Mouse (Mus musculus): ENCODE measurements at regions not wholly inside any gene's neighbourhood (a gene's known extent, or its start where the extent isn't known, plus 50 kb on each side); places are given as distances from the start of the nearest gene placed in this dataset.
A peak's percentile ranks its signal among the peaks of the same experiment; 100 is the strongest.

GRCm38 (mm10) chr7:135767493-135767892, 51.3 kb upstream of the Mki67 start:
- Histone ChIP-seq H3K9ac (ENCODE audit: low read length) (no peak overlapping the region), H3K4me3 (ENCODE audit: low read length) (no peak overlapping the region), H3K27me3 (ENCODE audit: control insufficient read depth, insufficient read depth, low read depth, low read length) (no peaks in the 10 kb centered on the region), H3K4me1 (replicated peaks; ENCODE audit: control insufficient read depth, insufficient read depth, low read length) (no peaks in the 10 kb centered on the region; the same call in 1 of the 2 replicates), H3K27ac (ENCODE audit: low read length) (no peak overlapping the region), H3K4me2 (ENCODE audit: low read depth, low read length) (no peak overlapping the region), H3K36me3 (ENCODE audit: control insufficient read depth, insufficient read depth, low read length) (no peaks in the 10 kb centered on the region), H3K9me3 (ENCODE audit: control insufficient read depth, low read length) (no peaks in the 10 kb centered on the region)
- WGBS = 75% methylated on average over 6 of the region's 6 CpGs
- no peak for ATAC-seq (ENCODE audit: low read depth)

GRCm38 (mm10) chr7:135768064-135768463, 51.9 kb upstream of the Mki67 start:
- H3K4me3 ChIP-seq (ENCODE audit: low read length) = no peak overlapping the region
- H3K9ac ChIP-seq (ENCODE audit: low read length) = no peak overlapping the region
- no peaks in the 10 kb centered on the region; the same call in 1 of the 2 replicates for H3K4me1 ChIP-seq (replicated peaks; ENCODE audit: control insufficient read depth, insufficient read depth, low read length)
- no peak for ATAC-seq (ENCODE audit: low read depth)
- WGBS = 92% methylated on average over 11 of the region's 11 CpGs
- no peaks in the 10 kb centered on the region for H3K36me3 ChIP-seq (ENCODE audit: control insufficient read depth, insufficient read depth, low read length)
- H3K27ac ChIP-seq (ENCODE audit: low read length) = no peak overlapping the region
- H3K27me3 ChIP-seq (ENCODE audit: control insufficient read depth, insufficient read depth, low read depth, low read length) = no peaks in the 10 kb centered on the region
- H3K9me3 ChIP-seq (ENCODE audit: control insufficient read depth, low read length) = no peaks in the 10 kb centered on the region
- no peak overlapping the region for H3K4me2 ChIP-seq (ENCODE audit: low read depth, low read length)

GRCm38 (mm10) chr7:135768592-135768991, 52.4 kb upstream of the Mki67 start:
- WGBS = 0% methylated on average over 3 of the region's 3 CpGs
- no peaks in the 10 kb centered on the region for H3K36me3 ChIP-seq (ENCODE audit: control insufficient read depth, insufficient read depth, low read length)
- no peak overlapping the region for H3K4me3 ChIP-seq (ENCODE audit: low read length)
- H3K4me2 ChIP-seq (ENCODE audit: low read depth, low read length) = no peak overlapping the region
- H3K9me3 ChIP-seq (ENCODE audit: control insufficient read depth, low read length) = no peaks in the 10 kb centered on the region
- peak; percentile 85 for ATAC-seq (ENCODE audit: low read depth)
- H3K27ac ChIP-seq (ENCODE audit: low read length) = no peak overlapping the region
- H3K9ac ChIP-seq (ENCODE audit: low read length) = no peak overlapping the region
- H3K4me1 ChIP-seq (replicated peaks; ENCODE audit: control insufficient read depth, insufficient read depth, low read length) = no peaks in the 10 kb centered on the region; the same call in 1 of the 2 replicates
- no peaks in the 10 kb centered on the region for H3K27me3 ChIP-seq (ENCODE audit: control insufficient read depth, insufficient read depth, low read depth, low read length)

GRCm38 (mm10) chr7:135769082-135769673, 53.0 kb upstream of the Mki67 start:
- H3K4me1 ChIP-seq (replicated peaks; ENCODE audit: control insufficient read depth, insufficient read depth, low read length) = no peaks in the 10 kb centered on the region; the same call in 1 of the 2 replicates
- no peaks in the 10 kb centered on the region for H3K36me3 ChIP-seq (ENCODE audit: control insufficient read depth, insufficient read depth, low read length)
- no peaks in the 10 kb centered on the region for H3K27me3 ChIP-seq (ENCODE audit: control insufficient read depth, insufficient read depth, low read depth, low read length)
- H3K27ac ChIP-seq (ENCODE audit: low read length) = no peak overlapping the region
- H3K9me3 ChIP-seq (ENCODE audit: control insufficient read depth, low read length) = no peaks in the 10 kb centered on the region
- WGBS = 38% methylated on average over 21 of the region's 21 CpGs
- H3K4me2 ChIP-seq (ENCODE audit: low read depth, low read length) = peak overlapping the region; percentile 2; the same call in 1 of the 2 replicates
- ATAC-seq (ENCODE audit: low read depth) = peak; percentile 49; the same call in 1 of the 2 replicates
- H3K9ac ChIP-seq (ENCODE audit: low read length) = no peak overlapping the region
- H3K4me3 ChIP-seq (ENCODE audit: low read length) = no peak overlapping the region

- Histone ChIP-seq H3K4me3 (ENCODE audit: low read length) (no peak overlapping the region), H3K27me3 (ENCODE audit: control insufficient read depth, insufficient read depth, low read depth, low read length) (no peaks in the 10 kb centered on the region), H3K4me2 (ENCODE audit: low read depth, low read length) (no peak overlapping the region), H3K9ac (ENCODE audit: low read length) (no peak overlapping the region), H3K36me3 (ENCODE audit: control insufficient read depth, insufficient read depth, low read length) (no peaks in the 10 kb centered on the region), H3K27ac (ENCODE audit: low read length) (no peak overlapping the region), H3K9me3 (ENCODE audit: control insufficient read depth, low read length) (no peaks in the 10 kb centered on the region), H3K4me1 (replicated peaks; ENCODE audit: control insufficient read depth, insufficient read depth, low read length) (no peaks in the 10 kb centered on the region; the same call in 1 of the 2 replicates)
- 0 out of 2 replicates have a peak, but pooled peaks have one; percentile 28 for ATAC-seq (ENCODE audit: low read depth)
- 63% methylated on average over 6 of the region's 6 CpGs for WGBS
Observed at GRCm38 (mm10) chr7:135770051-135770450, 53.9 kb upstream of the Mki67 start.

- Histone ChIP-seq H3K27ac (ENCODE audit: low read length) (no peak overlapping the region), H3K9ac (ENCODE audit: low read length) (no peak overlapping the region), H3K4me2 (ENCODE audit: low read depth, low read length) (no peak overlapping the region), H3K4me3 (ENCODE audit: low read length) (no peak overlapping the region), H3K9me3 (ENCODE audit: control insufficient read depth, low read length) (no peaks in the 10 kb centered on the region), H3K36me3 (ENCODE audit: control insufficient read depth, insufficient read depth, low read length) (no peaks in the 10 kb centered on the region), H3K4me1 (replicated peaks; ENCODE audit: control insufficient read depth, insufficient read depth, low read length) (no peaks in the 10 kb centered on the region), H3K27me3 (ENCODE audit: control insufficient read depth, insufficient read depth, low read depth, low read length) (no peaks in the 10 kb centered on the region)
- WGBS = 46% methylated on average over 7 of the region's 7 CpGs
- ATAC-seq (ENCODE audit: low read depth) = no peak
Observed at GRCm38 (mm10) chr7:135775832-135776433, 59.8 kb upstream of the Mki67 start.

- no peak overlapping the region for H3K4me3 ChIP-seq (ENCODE audit: low read length)
- WGBS = 75% methylated on average over 1 of the region's 1 CpGs
- no peaks in the 10 kb centered on the region for H3K9me3 ChIP-seq (ENCODE audit: control insufficient read depth, low read length)
- H3K9ac ChIP-seq (ENCODE audit: low read length) = no peak overlapping the region
- no peaks in the 10 kb centered on the region for H3K4me1 ChIP-seq (replicated peaks; ENCODE audit: control insufficient read depth, insufficient read depth, low read length)
- H3K36me3 ChIP-seq (ENCODE audit: control insufficient read depth, insufficient read depth, low read length) = no peaks in the 10 kb centered on the region
- no peak overlapping the region for H3K27ac ChIP-seq (ENCODE audit: low read length)
- no peak for ATAC-seq (ENCODE audit: low read depth)
- H3K4me2 ChIP-seq (ENCODE audit: low read depth, low read length) = no peak overlapping the region
- no peaks in the 10 kb centered on the region for H3K27me3 ChIP-seq (ENCODE audit: control insufficient read depth, insufficient read depth, low read depth, low read length)
Observed at GRCm38 (mm10) chr7:135790167-135790566, 74.0 kb upstream of the Mki67 start.

- Histone ChIP-seq H3K4me1 (replicated peaks; ENCODE audit: control insufficient read depth, insufficient read depth, low read length) (no peaks in the 10 kb centered on the region), H3K36me3 (ENCODE audit: control insufficient read depth, insufficient read depth, low read length) (no peaks in the 10 kb centered on the region), H3K4me2 (ENCODE audit: low read depth, low read length) (no peak overlapping the region), H3K27ac (ENCODE audit: low read length) (no peak overlapping the region), H3K9me3 (ENCODE audit: control insufficient read depth, low read length) (no peaks in the 10 kb centered on the region), H3K27me3 (ENCODE audit: control insufficient read depth, insufficient read depth, low read depth, low read length) (no peaks in the 10 kb centered on the region), H3K4me3 (ENCODE audit: low read length) (no peak overlapping the region), H3K9ac (ENCODE audit: low read length) (no peak overlapping the region)
- ATAC-seq (ENCODE audit: low read depth) = no peak
- 0% methylated on average over 3 of the region's 3 CpGs for WGBS
Observed at GRCm38 (mm10) chr7:135790978-135791377, 74.8 kb upstream of the Mki67 start.

- no peak overlapping the region for H3K27ac ChIP-seq (ENCODE audit: low read length)
- H3K36me3 ChIP-seq (ENCODE audit: control insufficient read depth, insufficient read depth, low read length) = no peaks in the 10 kb centered on the region
- H3K9me3 ChIP-seq (ENCODE audit: control insufficient read depth, low read length) = no peaks in the 10 kb centered on the region
- no peak overlapping the region for H3K9ac ChIP-seq (ENCODE audit: low read length)
- H3K27me3 ChIP-seq (ENCODE audit: control insufficient read depth, insufficient read depth, low read depth, low read length) = no peaks in the 10 kb centered on the region
- H3K4me2 ChIP-seq (ENCODE audit: low read depth, low read length) = no peak overlapping the region
- 69% methylated on average over 6 of the region's 6 CpGs for WGBS
- H3K4me1 ChIP-seq (replicated peaks; ENCODE audit: control insufficient read depth, insufficient read depth, low read length) = no peaks in the 10 kb centered on the region
- H3K4me3 ChIP-seq (ENCODE audit: low read length) = no peak overlapping the region
- no peak for ATAC-seq (ENCODE audit: low read depth)
Observed at GRCm38 (mm10) chr7:135791953-135792690, 76.0 kb upstream of the Mki67 start.
